Mouse (Mus musculus): ENCODE measurements around the gene Ksr1.

Ksr1 gene

GRCm38 (mm10) chr11:79047180-79047727 lies 99.0 kb downstream of the Ksr1 start:
- intact Hi-C loops (cut with DNase I) = no loop called here

- intact Hi-C loops (cut with DNase I) = no loop called here
Observed at GRCm38 (mm10) chr11:79046561-79047155, 99.5 kb downstream of the Ksr1 start.

GRCm38 (mm10) chr11:79045231-79045630 lies 101.0 kb downstream of the Ksr1 start:
- intact Hi-C loops (cut with DNase I) = no loop called here

GRCm38 (mm10) chr11:79044798-79045197 lies 101.4 kb downstream of the Ksr1 start:
- intact Hi-C loops (cut with DNase I) = no loop called here

- intact Hi-C loops (cut with DNase I) = no loop called here
Observed at GRCm38 (mm10) chr11:79041908-79042430, 104.2 kb downstream of the Ksr1 start.

GRCm38 (mm10) chr11:79039488-79039887 lies 106.7 kb downstream of the Ksr1 start:
- intact Hi-C loops (cut with DNase I) = loop anchor here (10.0 kb wide), 1 partner anchor 75 kb away; no protein-coding TSS in a partner anchor

- intact Hi-C loops (cut with DNase I) = loop anchor here (10.0 kb wide), 1 partner anchor 77 kb away; no protein-coding TSS in a partner anchor
Observed at GRCm38 (mm10) chr11:79037555-79037954, 108.7 kb downstream of the Ksr1 start.

GRCm38 (mm10) chr11:79036324-79036723 lies 109.9 kb downstream of the Ksr1 start:
- intact Hi-C loops (cut with DNase I) = loop anchor here (10.0 kb wide), 1 partner anchor 78 kb away; no protein-coding TSS in a partner anchor

- intact Hi-C loops (cut with DNase I) = loop anchor here (5.0 to 10.0 kb wide), 3 partner anchors 39 to 179 kb away; no protein-coding TSS in a partner anchor
Observed at GRCm38 (mm10) chr11:79033636-79034035, 112.6 kb downstream of the Ksr1 start.

GRCm38 (mm10) chr11:79033021-79033420 lies 113.2 kb downstream of the Ksr1 start:
- intact Hi-C loops (cut with DNase I) = loop anchor here (5.0 to 10.0 kb wide), 3 partner anchors 39 to 179 kb away; no protein-coding TSS in a partner anchor

GRCm38 (mm10) chr11:79031452-79031746 lies 114.8 kb downstream of the Ksr1 start:
- intact Hi-C loops (cut with DNase I) = loop anchor here (2.0 to 10.0 kb wide), 4 partner anchors 41 to 181 kb away; no protein-coding TSS in a partner anchor

- intact Hi-C loops (cut with DNase I) = loop anchor here (2.0 to 10.0 kb wide), 4 partner anchors 41 to 181 kb away; no protein-coding TSS in a partner anchor
Observed at GRCm38 (mm10) chr11:79030570-79031451, 115.4 kb downstream of the Ksr1 start.

- intact Hi-C loops (cut with DNase I) = no loop called here
Observed at GRCm38 (mm10) chr11:79023751-79024150, 122.5 kb downstream of the Ksr1 start.

- intact Hi-C loops (cut with DNase I) = no loop called here
Observed at GRCm38 (mm10) chr11:79023342-79023741, 122.9 kb downstream of the Ksr1 start.

GRCm38 (mm10) chr11:79022836-79023235 lies 123.4 kb downstream of the Ksr1 start:
- intact Hi-C loops (cut with DNase I) = no loop called here

- intact Hi-C loops (cut with DNase I) = no loop called here
Observed at GRCm38 (mm10) chr11:79020535-79021045, 125.6 kb downstream of the Ksr1 start.

- intact Hi-C loops (cut with DNase I) = loop anchor here (10.0 kb wide), 1 partner anchor 275 kb away; the partner anchor contains the start of gene Gm9964
Observed at GRCm38 (mm10) chr11:79019839-79020534, 126.2 kb downstream of the Ksr1 start.

GRCm38 (mm10) chr11:79018954-79019704 lies 127.1 kb downstream of the Ksr1 start:
- intact Hi-C loops (cut with DNase I) = loop anchor here (10.0 kb wide), 1 partner anchor 276 kb away; the partner anchor contains the start of gene Gm9964

- intact Hi-C loops (cut with DNase I) = loop anchor here (10.0 kb wide), 1 partner anchor 278 kb away; the partner anchor contains the start of gene Gm9964
Observed at GRCm38 (mm10) chr11:79017161-79017606, 129.0 kb downstream of the Ksr1 start.

- intact Hi-C loops (cut with DNase I) = loop anchor here (10.0 kb wide), 1 partner anchor 279 kb away; the partner anchor contains the start of gene Gm9964
Observed at GRCm38 (mm10) chr11:79016236-79016635, 130.0 kb downstream of the Ksr1 start.

Data from adrenal gland (tissue).